Mouse (Mus musculus) heart, embryonic 12.5 days (tissue): ENCODE measurements around the gene Socs7. TPM values are rescaled to one million over a fixed set of nuclear protein-coding genes. Genes with fewer than 3 reads are reported as not detected.

Source experiments
- ATAC-seq: fragments of 200-750 bp; cut with Nextera tagmentation; 2 replicates; pipeline ENCODE4 v1.8.0; 2017; ENCODE audit warnings: moderate TSS enrichment, moderate library complexity; ENCODE audit not compliant: insufficient number of reproducible peaks, low FRiP score
- H3K27ac ChIP-seq: fragments of 300-500 bp; sonication (generic); 2 replicates; pipeline ENCODE4 v1.5.1; 2016; ENCODE audit warnings: mild to moderate bottlenecking, moderate library complexity; ENCODE audit not compliant: poor library complexity, severe bottlenecking
- H3K27me3 ChIP-seq: fragments of 300-500 bp; sonication (generic); replicated peaks from 2 replicates; pipeline ENCODE4 v1.6.1; 2016; ENCODE audit warnings: mild to moderate bottlenecking, moderate library complexity
- H3K36me3 ChIP-seq: fragments of 300-500 bp; sonication (generic); 2 replicates; pipeline ENCODE4 v1.6.1; 2016; ENCODE audit warnings: mild to moderate bottlenecking, moderate library complexity
- H3K4me1 ChIP-seq: fragments of 300-500 bp; sonication (generic); replicated peaks from 2 replicates; pipeline ENCODE4 v1.6.1; 2016; ENCODE audit warnings: mild to moderate bottlenecking
- H3K4me2 ChIP-seq: fragments of 300-500 bp; sonication (generic); 2 replicates; pipeline ENCODE4 v1.6.1; 2016; ENCODE audit warnings: mild to moderate bottlenecking, moderate library complexity
- H3K4me3 ChIP-seq: fragments of 300-500 bp; sonication (generic); 2 replicates; pipeline ENCODE4 v1.5.1; 2016; ENCODE audit warnings: mild to moderate bottlenecking
- H3K9ac ChIP-seq: fragments of 300-500 bp; sonication (generic); 2 replicates; pipeline ENCODE4 v1.6.1; 2016; ENCODE audit warnings: mild to moderate bottlenecking, moderate library complexity
- H3K9me3 ChIP-seq: fragments of 300-500 bp; sonication (generic); replicated peaks from 2 replicates; pipeline ENCODE4 v1.6.1; 2016; ENCODE audit warnings: mild to moderate bottlenecking, moderate library complexity
- WGBS: fragments of 180-500 bp; shearing (Covaris S2); methylation state at CpG from one replicate; pipeline ENCODE4 v1.1.7; 2016; 5-methylcytosine and 5-hydroxymethylcytosine counted together
- polyA plus RNA-seq: library from polyadenylated mRNA; unstranded; fragments of >200 nt; fragmentation: Nextera tagmentation; extraction: Ambion mirVana; gene quantifications from 2 replicates; pipeline ENCODE4 v1.2.1, GENCODE M21; 2016

Socs7 gene
- polyA plus RNA-seq, 1 experiment from 2014 or later = 5.4 TPM

DNA sequence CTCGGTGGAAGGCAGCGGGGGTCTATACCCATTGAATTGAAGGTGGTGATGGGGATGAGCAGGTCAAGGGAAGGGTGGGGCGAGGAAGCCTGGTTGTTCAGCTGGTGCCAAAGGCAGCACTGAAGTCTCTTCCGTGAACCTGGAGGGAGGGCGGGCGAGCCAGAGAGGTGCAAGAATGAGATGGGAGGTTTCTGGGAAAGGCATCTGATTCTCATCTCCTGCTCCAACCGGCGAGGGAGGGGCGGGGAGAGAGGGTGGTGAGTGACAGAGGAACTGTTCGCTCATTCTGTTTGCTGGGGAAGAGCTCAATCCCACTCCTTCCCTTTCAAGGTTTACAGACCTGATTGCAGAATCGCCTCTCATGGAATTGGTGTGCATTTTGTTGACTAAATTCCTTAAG, 31.3 kb downstream of the Socs7 start:
- H3K9ac ChIP-seq = no peak overlapping the region
- H3K4me1 ChIP-seq = peaks cover 38% of the 10 kb centered on the region
- 59% methylated on average over 11 of the region's 11 CpGs for WGBS
- no peak overlapping the region for H3K4me2 ChIP-seq
- no peaks in the 10 kb centered on the region for H3K27me3 ChIP-seq
- no peaks in the 10 kb centered on the region for H3K9me3 ChIP-seq
- no peak overlapping the region for H3K4me3 ChIP-seq
- ATAC-seq = no peak
- peaks cover 74% of the 10 kb centered on the region for H3K36me3 ChIP-seq
- no peak overlapping the region for H3K27ac ChIP-seq

DNA sequence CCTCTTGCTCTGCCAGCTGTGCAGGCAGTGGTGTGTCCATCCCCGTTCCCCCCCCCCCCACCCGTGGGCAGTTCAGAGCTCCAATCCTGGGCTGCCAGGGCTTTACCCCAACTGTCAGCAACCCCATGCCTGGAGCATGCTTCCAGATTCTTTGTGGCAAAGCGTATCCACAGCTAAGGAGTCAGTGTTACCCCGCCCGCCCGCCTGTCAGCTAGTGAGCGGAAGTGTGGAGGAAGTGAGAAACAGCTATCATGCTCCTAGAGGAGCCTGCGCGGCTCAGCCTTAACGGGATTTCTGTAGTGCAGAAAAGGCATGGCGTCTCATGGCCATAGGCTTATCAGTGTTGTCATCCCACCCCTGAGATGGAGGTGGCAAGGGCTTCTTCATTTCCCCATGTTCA, 31.8 kb downstream of the Socs7 start:
- H3K4me2 ChIP-seq = no peak overlapping the region
- no peak overlapping the region for H3K9ac ChIP-seq
- peaks cover 73% of the 10 kb centered on the region for H3K36me3 ChIP-seq
- no peak overlapping the region for H3K27ac ChIP-seq
- no peaks in the 10 kb centered on the region for H3K9me3 ChIP-seq
- peaks cover 38% of the 10 kb centered on the region for H3K4me1 ChIP-seq
- no peak overlapping the region for H3K4me3 ChIP-seq
- 53% methylated on average over 11 of the region's 11 CpGs for WGBS
- no peaks in the 10 kb centered on the region for H3K27me3 ChIP-seq
- ATAC-seq = no peak

DNA sequence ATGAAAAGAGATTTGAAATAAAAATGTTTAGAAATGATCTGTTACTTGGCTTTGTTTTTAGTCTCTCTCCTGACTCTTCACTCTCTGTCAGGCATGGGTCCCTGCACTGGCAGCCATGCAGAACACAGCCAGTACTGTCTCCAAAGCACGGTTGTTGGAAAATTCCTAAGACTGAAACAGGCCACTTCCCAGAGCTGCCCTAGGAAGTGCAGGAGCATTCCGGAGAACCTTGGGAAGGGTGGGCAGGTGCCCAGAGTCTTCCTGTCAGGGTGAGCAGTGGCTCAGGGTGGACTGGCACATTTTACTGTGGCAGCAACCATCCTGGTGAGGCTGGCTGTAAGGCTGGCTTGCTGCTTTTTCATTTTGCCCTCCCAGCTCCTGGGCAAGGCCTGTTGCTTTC, 36.2 kb downstream of the Socs7 start:
- H3K9ac ChIP-seq = no peak overlapping the region
- H3K27ac ChIP-seq = no peak overlapping the region
- H3K27me3 ChIP-seq = 0 out of 2 replicates have a peak, but pooled peaks cover 5% of the 10 kb centered on the region
- H3K4me2 ChIP-seq = no peak overlapping the region
- H3K36me3 ChIP-seq = peaks cover 36% of the 10 kb centered on the region
- no peak for ATAC-seq
- no peaks in the 10 kb centered on the region for H3K9me3 ChIP-seq
- H3K4me1 ChIP-seq = peaks cover 28% of the 10 kb centered on the region
- H3K4me3 ChIP-seq = no peak overlapping the region
- 64% methylated on average over 2 of the region's 2 CpGs for WGBS

DNA sequence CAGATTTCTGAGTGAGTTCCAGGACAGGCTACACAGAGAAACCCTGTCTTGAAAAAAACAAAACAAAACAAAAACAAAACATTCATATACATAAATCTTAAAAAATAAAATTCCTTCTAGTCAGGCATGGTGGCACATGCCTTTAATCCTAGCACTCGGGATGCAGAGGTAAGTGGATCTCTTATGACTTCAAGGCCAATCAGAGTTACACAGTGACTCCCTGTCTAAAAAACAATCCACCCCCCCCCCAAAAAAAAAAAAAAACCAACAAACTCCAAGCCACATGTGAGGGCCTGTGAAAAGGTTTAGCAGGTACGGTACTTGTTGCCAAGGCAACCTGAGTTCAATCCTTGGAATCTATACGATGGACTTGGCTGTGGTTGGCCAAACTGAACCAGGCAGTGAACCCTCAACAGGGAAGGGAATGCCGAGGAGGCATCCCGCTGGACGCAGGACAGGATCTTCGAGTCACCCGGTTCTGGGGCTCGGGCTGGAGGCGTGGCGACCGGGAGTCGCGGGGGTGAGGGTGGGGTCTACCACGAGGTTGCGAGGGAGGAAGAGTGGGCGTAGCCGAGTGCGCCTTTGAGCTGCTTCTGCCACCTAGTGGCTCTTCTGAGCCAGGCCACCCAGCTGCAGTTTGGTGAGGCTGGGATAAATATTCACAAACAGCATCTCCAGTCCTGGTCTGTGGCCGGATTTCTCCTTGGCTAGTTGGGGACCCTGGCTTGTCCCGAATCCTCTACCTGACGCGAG, 37.8 kb downstream of the Socs7 start:
- H3K36me3 ChIP-seq = peaks cover 21% of the 10 kb centered on the region
- H3K4me1 ChIP-seq = peaks cover 35% of the 10 kb centered on the region
- H3K9ac ChIP-seq = no peak overlapping the region
- H3K4me2 ChIP-seq = peak overlapping the region; percentile 72
- H3K4me3 ChIP-seq = peak overlapping the region; percentile 33; the same call in 1 of the 2 replicates
- H3K27me3 ChIP-seq = 0 out of 2 replicates have a peak, but pooled peaks cover 5% of the 10 kb centered on the region
- H3K27ac ChIP-seq = no peak overlapping the region
- H3K9me3 ChIP-seq = no peaks in the 10 kb centered on the region
- 4% methylated on average over 23 of the region's 23 CpGs for WGBS
- peak; percentile 64; the same call in 1 of the 2 replicates for ATAC-seq

DNA sequence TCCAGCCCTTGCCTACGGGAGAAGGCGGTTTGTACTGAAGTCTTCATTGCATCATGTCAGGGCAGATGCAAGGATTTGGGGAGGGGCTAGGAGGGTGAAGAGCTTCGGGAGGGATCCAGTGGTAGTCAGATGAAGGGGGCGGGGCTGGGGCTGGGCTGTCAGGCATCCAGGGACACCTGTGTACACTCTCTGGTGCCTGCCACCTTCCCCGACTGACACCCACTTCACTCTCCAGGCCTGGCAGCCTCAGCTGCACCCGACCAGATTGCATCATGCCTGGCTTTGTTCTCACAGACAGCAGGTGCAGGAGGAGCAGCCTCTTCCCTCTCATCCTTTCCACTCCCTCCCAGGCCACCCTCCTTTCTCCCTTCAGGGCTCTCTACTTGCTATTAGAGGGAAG, 38.7 kb downstream of the Socs7 start:
- H3K4me2 ChIP-seq = peak overlapping the region; percentile 72

DNA sequence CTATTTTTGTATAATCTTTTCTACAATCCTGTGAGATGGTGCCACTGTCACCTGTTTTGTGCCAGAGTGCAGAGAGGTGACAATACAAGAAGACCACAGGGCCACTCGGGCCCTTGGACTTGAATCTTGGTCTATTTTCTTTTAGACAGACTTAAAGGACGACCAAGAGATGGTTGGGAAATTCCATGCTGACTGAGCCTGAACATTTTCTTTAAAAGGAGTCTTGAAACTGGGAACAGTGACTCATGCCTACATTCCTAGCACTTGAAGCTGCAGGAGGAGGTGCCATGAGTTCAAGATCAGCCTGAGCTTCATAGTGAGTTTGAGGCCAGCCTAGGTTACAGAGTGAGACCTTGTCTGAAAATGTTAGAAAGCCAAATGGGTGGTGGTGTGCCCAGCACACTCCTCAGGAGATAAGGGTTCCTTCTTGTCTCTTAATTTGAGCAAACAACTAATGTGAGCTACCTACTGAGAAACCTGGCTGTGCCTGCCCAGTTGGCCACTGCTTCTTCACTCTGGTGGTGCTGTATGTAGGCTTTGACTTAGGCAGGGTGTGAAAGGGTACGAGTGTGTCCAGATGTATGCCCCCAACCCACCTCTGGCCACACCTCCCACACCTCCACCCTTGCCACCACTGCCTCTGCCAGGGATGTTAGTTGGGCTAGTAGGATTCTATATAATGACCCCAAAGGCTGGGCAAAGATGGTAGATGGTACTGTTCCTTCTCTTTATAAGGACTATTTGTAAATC, 39.5 kb downstream of the Socs7 start:
- peaks cover 5% of the 10 kb centered on the region; the same call in 1 of the 2 replicates for H3K36me3 ChIP-seq
- H3K27ac ChIP-seq = no peak overlapping the region
- WGBS = 70% methylated on average over 3 of the region's 3 CpGs
- peaks cover 52% of the 10 kb centered on the region for H3K4me1 ChIP-seq
- no peaks in the 10 kb centered on the region for H3K9me3 ChIP-seq
- ATAC-seq = no peak
- no peak overlapping the region for H3K9ac ChIP-seq
- H3K27me3 ChIP-seq = 0 out of 2 replicates have a peak, but pooled peaks cover 8% of the 10 kb centered on the region
- H3K4me2 ChIP-seq = no peak overlapping the region
- no peak overlapping the region for H3K4me3 ChIP-seq

More for the DNA sequence above, 38.7 kb downstream of the Socs7 start:
- peak; percentile 22; the same call in 1 of the 2 replicates for ATAC-seq
- H3K27ac ChIP-seq = no peak overlapping the region
- 20% methylated on average over 6 of the region's 6 CpGs for WGBS
- peaks cover 44% of the 10 kb centered on the region for H3K4me1 ChIP-seq
- no peak overlapping the region for H3K9ac ChIP-seq
- no peak overlapping the region for H3K4me3 ChIP-seq
- H3K36me3 ChIP-seq = peaks cover 12% of the 10 kb centered on the region
- 0 out of 2 replicates have a peak, but pooled peaks cover 8% of the 10 kb centered on the region for H3K27me3 ChIP-seq
- no peaks in the 10 kb centered on the region for H3K9me3 ChIP-seq

DNA sequence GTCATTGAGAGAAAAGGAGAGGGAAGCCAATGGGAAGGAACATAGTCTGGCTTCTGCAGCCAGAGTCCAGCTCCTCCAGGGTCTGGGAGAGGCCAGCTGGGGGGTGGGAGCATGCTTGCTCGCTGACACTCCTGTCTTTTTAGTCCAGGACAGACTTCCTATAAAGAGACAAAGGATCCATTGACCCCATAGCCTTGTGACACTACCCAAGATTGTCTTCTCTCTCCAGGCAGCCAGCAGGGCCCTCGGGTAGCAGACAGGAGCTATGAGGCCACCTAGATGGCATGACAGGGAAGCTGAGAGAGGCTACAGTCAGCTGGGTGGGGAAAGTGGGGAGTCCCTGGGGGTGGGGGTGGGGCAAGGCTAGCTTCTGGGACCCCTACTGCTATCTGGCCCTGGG, 40.4 kb downstream of the Socs7 start:
- WGBS = 29% methylated on average over 2 of the region's 2 CpGs
- H3K4me2 ChIP-seq = no peak overlapping the region
- H3K36me3 ChIP-seq = peaks cover 5% of the 10 kb centered on the region; the same call in 1 of the 2 replicates
- ATAC-seq = no peak
- H3K9me3 ChIP-seq = no peaks in the 10 kb centered on the region
- no peak overlapping the region for H3K27ac ChIP-seq
- 0 out of 2 replicates have a peak, but pooled peaks cover 8% of the 10 kb centered on the region for H3K27me3 ChIP-seq
- H3K4me1 ChIP-seq = peaks cover 61% of the 10 kb centered on the region
- no peak overlapping the region for H3K9ac ChIP-seq
- H3K4me3 ChIP-seq = no peak overlapping the region

DNA sequence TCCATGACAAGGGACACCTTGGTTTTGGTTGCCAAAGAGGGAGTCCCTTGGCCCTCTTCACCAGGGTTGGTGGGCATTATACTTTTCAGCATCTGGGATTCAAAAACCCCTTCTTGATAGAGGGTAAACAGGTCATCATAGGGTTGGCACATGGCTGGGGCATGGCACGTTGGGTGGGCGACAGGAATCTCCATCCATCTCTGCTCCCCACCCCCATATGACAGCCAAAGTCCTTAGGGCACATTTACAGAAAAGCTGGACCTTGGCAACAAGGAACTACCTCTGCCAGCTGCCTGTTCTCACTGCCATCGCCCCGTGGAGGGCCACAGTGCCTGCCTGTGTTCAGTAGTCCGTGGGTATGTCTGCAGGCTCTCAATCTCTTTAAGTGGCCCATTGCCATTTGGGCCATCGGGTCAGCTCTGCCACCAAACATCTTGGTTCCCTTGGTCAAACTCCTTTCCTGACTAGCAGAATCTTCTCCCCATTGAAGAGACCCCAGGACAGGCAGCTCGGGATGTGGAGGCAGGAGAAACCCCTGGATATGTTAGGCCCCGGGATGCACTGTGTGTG, 41.3 kb downstream of the Socs7 start:
- Histone ChIP-seq H3K4me3 (peak overlapping the region; percentile 61), H3K9me3 (no peaks in the 10 kb centered on the region), H3K27ac (no peak overlapping the region), H3K4me1 (peaks cover 65% of the 10 kb centered on the region), H3K9ac (peak overlapping the region; percentile 66; the same call in 1 of the 2 replicates), H3K36me3 (peaks cover 3% of the 10 kb centered on the region; the same call in 1 of the 2 replicates), H3K27me3 (0 out of 2 replicates have a peak, but pooled peaks cover 8% of the 10 kb centered on the region), H3K4me2 (peak overlapping the region; percentile 99)
- ATAC-seq = no peak
- 46% methylated on average over 8 of the region's 8 CpGs for WGBS

DNA sequence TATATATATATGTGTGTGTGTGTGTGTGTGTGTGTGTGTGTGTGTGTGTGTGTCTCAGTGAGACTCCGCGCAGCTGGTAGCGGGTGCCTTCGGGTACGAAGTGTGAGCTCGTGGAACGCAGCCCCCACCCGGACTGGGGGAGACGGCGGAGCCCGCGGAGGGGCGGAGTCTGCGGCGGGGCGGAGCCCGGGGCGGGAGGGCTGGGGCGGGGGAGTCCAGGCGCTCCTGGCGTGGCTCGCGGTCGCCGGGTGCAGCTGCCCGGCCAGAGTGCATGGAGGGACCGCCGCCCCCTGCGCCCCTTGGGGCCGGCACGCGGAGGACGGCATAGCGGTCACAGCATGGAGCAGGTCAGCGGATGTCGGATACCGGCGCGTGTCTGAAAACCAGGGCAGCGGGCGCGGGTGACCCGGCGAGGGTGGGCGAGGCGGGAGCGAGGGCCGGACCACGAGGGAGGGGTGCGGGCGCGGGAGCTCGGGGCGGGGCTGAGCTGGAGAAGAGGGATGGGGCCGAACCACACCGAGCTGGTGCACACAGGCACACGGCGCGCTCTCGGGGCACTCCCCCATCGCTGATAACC, 41.9 kb downstream of the Socs7 start:
- no peak overlapping the region for H3K27ac ChIP-seq
- peaks cover 65% of the 10 kb centered on the region for H3K4me1 ChIP-seq
- H3K27me3 ChIP-seq = 0 out of 2 replicates have a peak, but pooled peaks cover 8% of the 10 kb centered on the region

DNA sequence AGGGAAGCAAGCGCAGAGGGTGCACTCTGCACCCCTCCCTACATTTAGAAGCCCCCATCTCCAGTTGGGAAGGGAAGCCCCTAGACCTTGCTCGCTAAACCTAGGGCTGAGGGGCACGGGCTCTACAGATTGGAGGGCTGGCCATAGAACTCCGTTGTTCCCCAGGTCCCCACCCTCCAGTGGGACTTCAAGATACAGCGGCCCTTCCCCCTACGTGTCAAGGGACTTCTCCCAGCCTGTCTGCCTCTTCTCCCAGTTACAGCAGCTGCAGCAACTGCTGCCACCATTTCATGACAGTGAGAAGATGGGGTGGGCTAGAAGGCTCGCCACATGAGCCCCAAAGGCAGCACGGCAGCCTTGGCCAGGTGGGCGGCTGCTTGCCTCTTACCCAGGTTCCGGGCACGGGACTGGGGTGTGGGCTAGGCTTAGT, 42.4 kb downstream of the Socs7 start:
- WGBS = 0% methylated on average over 11 of the region's 11 CpGs
- Histone ChIP-seq H3K27ac (no peak overlapping the region), H3K4me2 (peak overlapping the region; percentile 99), H3K27me3 (0 out of 2 replicates have a peak, but pooled peaks cover 8% of the 10 kb centered on the region), H3K9me3 (no peaks in the 10 kb centered on the region), H3K36me3 (no peaks in the 10 kb centered on the region), H3K9ac (peak overlapping the region; percentile 66), H3K4me1 (peaks cover 65% of the 10 kb centered on the region), H3K4me3 (peak overlapping the region; percentile 61)
- no peak for ATAC-seq

More for the DNA sequence above, 41.9 kb downstream of the Socs7 start:
- peak; percentile 30 for ATAC-seq
- no peaks in the 10 kb centered on the region for H3K9me3 ChIP-seq
- peak overlapping the region; percentile 99 for H3K4me2 ChIP-seq
- WGBS = under 1% methylated on average over 47 of the region's 61 CpGs
- H3K9ac ChIP-seq = peak overlapping the region; percentile 66
- H3K4me3 ChIP-seq = peak overlapping the region; percentile 61
- no peaks in the 10 kb centered on the region for H3K36me3 ChIP-seq
